In the genomic region with DNA sequence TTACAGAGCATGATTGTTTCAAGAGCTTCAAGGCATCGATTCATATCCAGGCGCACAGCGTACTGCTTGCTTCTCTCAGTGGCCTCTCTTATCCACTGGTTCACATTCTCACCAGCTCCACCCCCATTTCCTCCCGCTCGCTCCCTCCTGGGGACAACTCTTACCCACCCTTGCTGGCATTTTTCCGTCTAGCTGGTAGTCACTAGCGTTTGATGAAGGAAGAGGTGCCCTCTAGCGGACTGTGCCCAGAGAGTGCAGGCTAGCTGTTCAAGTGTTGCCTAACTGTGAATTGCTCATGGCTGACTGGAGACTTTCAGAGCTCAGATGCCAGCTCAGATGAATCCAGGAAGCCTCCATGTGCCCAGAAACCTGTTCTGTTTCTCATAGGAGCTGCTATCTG, we compare ENCODE assay signal across 8 mouse cellular contexts.
DNase-seq lines count a peak whose midpoint lies in the region; ATAC-seq lines count a peak whose summit lies in the region.

No protein-coding gene starts in this region.

- ATAC-seq in hindbrain, embryonic 12.5 days (ENCODE audit: low FRiP score): peak; percentile 74

- H3K4me2 ChIP-seq in hindbrain, embryonic 12.5 days (replicated peaks): no peak overlapping the region

- H3K9ac ChIP-seq in hindbrain, embryonic 12.5 days: no peak overlapping the region

- peaks cover 19% of the 10 kb centered on the region for H3K4me1 ChIP-seq in hindbrain, embryonic 12.5 days

- H3K4me3 ChIP-seq in hindbrain, embryonic 12.5 days: no peak overlapping the region

- DNase-seq in MN1 (ENCODE audit: low spot score): peak; percentile 87
- DNase-seq in cerebellum, adult 8-10 months: peak; percentile 56
- peak; percentile 78 to 85 for DNase-seq in frontal cortex, postnatal 10 days (ENCODE audit: low spot score in 2 of 2)
- peak; percentile 52 to 71 for DNase-seq in layer of hippocampus, postnatal 25 days (ENCODE audit: extremely low spot score in 1 of 2, low spot score in 1 of 2)
- DNase-seq in lung, postnatal 25 days (ENCODE audit: low spot score): peak; percentile 78
- DNase-seq in right cerebral cortex, adult 18-20 months: peak; percentile 88
- peak; percentile 41 to 65 for DNase-seq in urinary bladder, postnatal 36 days (ENCODE audit: low spot score in 2 of 2)

- H3K27me3 ChIP-seq in hindbrain, embryonic 12.5 days: no peaks in the 10 kb centered on the region

- H3K9me3 ChIP-seq in hindbrain, embryonic 12.5 days (replicated peaks): peaks cover 2% of the 10 kb centered on the region; the same call in 1 of the 2 replicates

- H3K27ac ChIP-seq in hindbrain, embryonic 12.5 days: no peak overlapping the region

- H3K36me3 ChIP-seq in hindbrain, embryonic 12.5 days: no peaks in the 10 kb centered on the region

- 4% methylated on average over 8 of the region's 8 CpGs for WGBS in hindbrain, embryonic 12.5 days
